Mouse (Mus musculus) forebrain, postnatal 0 days (tissue): Measurements from ENCODE around the gene Rufy2. TPM values are rescaled to one million over a fixed set of nuclear protein-coding genes. Genes with fewer than 3 reads are reported as not detected.
A peak's percentile ranks its signal among the peaks of the same experiment; 100 is the strongest.

Experiments used
- ATAC-seq: fragments of 200-750 bp; cut with Nextera tagmentation; 2 replicates; pipeline ENCODE4 v1.8.0; 2017; ENCODE audit warnings: mild to moderate bottlenecking, moderate library complexity
- DNase-seq: peaks from one replicate; pipeline ENCODE4 v3.0.0-alpha.2; 2015
- H3K27ac ChIP-seq: fragments of 300-500 bp; sonication (generic); 2 replicates; pipeline ENCODE4 v1.5.1; 2014; ENCODE audit warnings: low read depth, mild to moderate bottlenecking, antibody characterized with exemption, low read length, moderate library complexity, mixed read lengths
- H3K27me3 ChIP-seq: fragments of 300-500 bp; sonication (generic); 2 replicates; pipeline ENCODE4 v1.6.1; 2014; ENCODE audit warnings: mild to moderate bottlenecking, low read length, mixed read lengths; ENCODE audit not compliant: insufficient read depth
- H3K36me3 ChIP-seq: fragments of 300-500 bp; sonication (generic); 2 replicates; pipeline ENCODE4 v1.6.1; 2014; ENCODE audit warnings: mild to moderate bottlenecking, moderate library complexity; ENCODE audit not compliant: insufficient read depth
- H3K4me1 ChIP-seq: fragments of 300-500 bp; sonication (generic); 2 replicates; pipeline ENCODE4 v1.6.1; 2014; ENCODE audit warnings: antibody characterized with exemption; ENCODE audit not compliant: insufficient read depth
- H3K4me2 ChIP-seq: fragments of 300-500 bp; sonication (generic); 2 replicates; pipeline ENCODE4 v1.6.1; 2014; ENCODE audit warnings: low read depth, mild to moderate bottlenecking, moderate library complexity
- H3K4me3 ChIP-seq: fragments of 300-500 bp; sonication (generic); 2 replicates; pipeline ENCODE4 v1.5.1; 2014; ENCODE audit warnings: low read depth, low read length, mixed read lengths
- H3K9ac ChIP-seq: fragments of 300-500 bp; sonication (generic); 2 replicates; pipeline ENCODE4 v1.6.1; 2014; ENCODE audit warnings: mild to moderate bottlenecking
- H3K9me3 ChIP-seq: fragments of 300-500 bp; sonication (generic); 2 replicates; pipeline ENCODE4 v1.6.1; 2016; ENCODE audit warnings: low read length
- CTCF ChIP-seq: sonication (generic); IDR thresholded peaks from 2 replicates; pipeline ENCODE4 v1.5.1; 2016; ENCODE audit warnings: antibody characterized with exemption, control low read depth, low read depth
- WGBS: fragments of 180-500 bp; shearing (Covaris S2); extraction: QIAGEN DNeasy Blood & Tissue Kit; methylation state at CpG from one replicate; pipeline ENCODE4 v1.1.7; 2014; 5-methylcytosine and 5-hydroxymethylcytosine counted together
- polyA plus RNA-seq: library from polyadenylated mRNA; unstranded; fragments of >200 nt; fragmentation: Nextera tagmentation; extraction: Ambion mirVana; gene quantifications from 2 replicates; pipeline ENCODE4 v1.2.1, GENCODE M21; 2015
- total RNA-seq: library from RNA; depleted of rRNA; stranded (reverse); fragments of >200 nt; gene quantifications from 2 replicates; pipeline ENCODE4 v1.2.3, GENCODE M21; 2014

Gene Rufy2
- total and polyA plus RNA-seq, 2 experiments from 2014 or later, result 55.6 to 58.6 TPM

DNA sequence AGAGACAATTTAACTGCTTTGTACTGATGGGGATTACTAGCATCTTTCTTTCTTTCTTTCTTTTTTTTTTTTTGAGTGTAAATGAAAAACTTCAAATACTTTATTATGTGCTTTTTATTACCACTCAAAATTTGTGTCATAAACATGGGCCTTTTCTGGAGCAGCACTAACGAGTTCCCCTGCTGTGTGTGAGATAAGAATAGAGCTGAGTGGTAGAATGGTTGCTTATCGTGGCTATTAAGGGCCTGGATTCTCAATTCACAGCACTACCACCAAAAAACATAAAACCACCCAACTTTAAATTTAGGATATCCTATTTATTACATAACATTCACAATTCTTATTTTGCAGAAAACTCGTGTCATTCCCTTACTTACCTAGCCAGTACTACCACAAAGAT lies 33.5 kb downstream of the Rufy2 start:
- Histone ChIP-seq H3K4me1 (no peaks in the 10 kb centered on the region), H3K9ac (no peak overlapping the region), H3K36me3 (peaks cover 69% of the 10 kb centered on the region), H3K9me3 (no peaks in the 10 kb centered on the region), H3K27ac (no peak overlapping the region), H3K4me2 (no peak overlapping the region), H3K4me3 (no peak overlapping the region), H3K27me3 (no peaks in the 10 kb centered on the region)
- WGBS, result 50% methylated on average over 3 of the region's 3 CpGs
- ATAC-seq (no peak), DNase-seq (no peak)
- no peak for TF ChIP-seq CTCF

DNA sequence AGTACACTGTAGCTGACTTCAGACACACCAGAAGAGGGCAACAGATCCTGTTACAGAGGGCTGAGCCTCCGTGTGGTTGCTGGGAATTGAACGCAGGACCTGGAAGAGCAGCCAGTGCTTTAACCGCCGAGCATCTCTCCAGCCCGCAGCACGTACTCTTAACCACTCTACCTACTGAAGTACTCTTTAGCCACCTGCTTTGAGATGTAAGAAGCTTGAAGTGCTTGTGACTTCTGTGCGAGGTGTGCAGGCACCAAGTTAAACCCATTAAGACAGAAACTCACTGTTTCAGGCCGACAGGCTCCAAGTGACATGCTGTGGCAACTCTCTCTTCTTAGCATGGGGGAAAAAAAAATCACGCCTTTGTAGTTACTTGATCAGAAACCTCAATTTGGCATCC lies 34.1 kb downstream of the Rufy2 start:
- H3K36me3 ChIP-seq, result peaks cover 69% of the 10 kb centered on the region
- 81% methylated on average over 9 of the region's 9 CpGs for WGBS
- ATAC-seq (no peak), DNase-seq (no peak)
- H3K27me3 ChIP-seq, result no peaks in the 10 kb centered on the region
- H3K4me2 ChIP-seq, result no peak overlapping the region
- no peak overlapping the region for H3K4me3 ChIP-seq
- H3K9ac ChIP-seq, result no peak overlapping the region
- H3K27ac ChIP-seq, result no peak overlapping the region
- H3K4me1 ChIP-seq, result no peaks in the 10 kb centered on the region
- H3K9me3 ChIP-seq, result no peaks in the 10 kb centered on the region
- no peak for TF ChIP-seq CTCF

DNA sequence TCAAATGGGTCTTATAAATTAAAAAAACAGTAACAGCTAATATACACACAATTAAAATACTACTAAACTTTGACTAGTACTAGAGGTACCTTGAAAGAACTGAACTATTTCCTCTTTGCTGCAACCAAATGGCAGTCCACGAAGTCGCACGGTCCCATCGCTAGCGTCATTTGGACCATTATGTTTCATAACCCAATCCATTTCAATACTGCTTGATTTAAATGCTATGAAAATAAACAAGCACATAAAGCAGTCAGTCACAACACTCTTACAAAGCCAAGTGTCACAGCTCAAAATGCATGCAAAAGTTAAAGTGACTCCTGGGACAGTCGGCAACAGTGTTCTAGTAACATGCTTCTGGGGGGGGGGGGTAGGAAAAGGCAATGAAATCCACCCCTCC lies 39.3 kb downstream of the Rufy2 start:
- H3K9me3 ChIP-seq, result no peaks in the 10 kb centered on the region
- H3K27me3 ChIP-seq, result no peaks in the 10 kb centered on the region
- 63% methylated on average over 6 of the region's 6 CpGs for WGBS
- peaks cover 27% of the 10 kb centered on the region for H3K36me3 ChIP-seq
- H3K9ac ChIP-seq, result no peak overlapping the region
- no peak overlapping the region for H3K27ac ChIP-seq
- no peak for DNase-seq
- ATAC-seq, result no peak
- no peak overlapping the region for H3K4me3 ChIP-seq
- no peak for TF ChIP-seq CTCF
- H3K4me1 ChIP-seq, result peaks cover 11% of the 10 kb centered on the region
- no peak overlapping the region for H3K4me2 ChIP-seq

DNA sequence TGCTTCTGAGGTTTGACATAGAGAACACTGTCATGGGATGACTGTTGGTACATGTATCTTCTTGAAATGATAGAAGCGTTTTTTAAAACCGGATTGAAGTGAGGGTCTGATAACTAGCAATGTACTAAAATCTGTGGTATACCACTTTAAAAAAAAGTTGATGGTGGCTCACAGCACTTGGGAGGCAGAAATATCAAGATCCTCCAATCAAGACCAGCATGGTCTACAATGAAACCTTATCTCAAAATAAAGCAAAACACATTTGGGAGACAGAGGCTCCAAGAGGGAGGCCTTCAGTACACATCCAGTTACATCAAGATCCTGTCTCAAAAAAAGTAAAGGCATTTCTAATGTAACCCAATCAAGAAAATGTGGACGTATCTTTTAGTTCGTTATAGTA lies 41.7 kb downstream of the Rufy2 start:
- no peaks in the 10 kb centered on the region for H3K27me3 ChIP-seq
- H3K4me2 ChIP-seq, result peak overlapping the region; percentile 63
- no peak for ATAC-seq
- H3K4me3 ChIP-seq, result peak overlapping the region; percentile 82
- WGBS, result 23% methylated on average over 4 of the region's 4 CpGs
- peaks cover 32% of the 10 kb centered on the region for H3K4me1 ChIP-seq
- H3K36me3 ChIP-seq, result peaks cover 6% of the 10 kb centered on the region
- peak overlapping the region; percentile 100; the same call in 1 of the 2 replicates for H3K9ac ChIP-seq
- DNase-seq, result no peak
- no peaks in the 10 kb centered on the region for H3K9me3 ChIP-seq
- no peak for TF ChIP-seq CTCF
- H3K27ac ChIP-seq, result no peak overlapping the region

DNA sequence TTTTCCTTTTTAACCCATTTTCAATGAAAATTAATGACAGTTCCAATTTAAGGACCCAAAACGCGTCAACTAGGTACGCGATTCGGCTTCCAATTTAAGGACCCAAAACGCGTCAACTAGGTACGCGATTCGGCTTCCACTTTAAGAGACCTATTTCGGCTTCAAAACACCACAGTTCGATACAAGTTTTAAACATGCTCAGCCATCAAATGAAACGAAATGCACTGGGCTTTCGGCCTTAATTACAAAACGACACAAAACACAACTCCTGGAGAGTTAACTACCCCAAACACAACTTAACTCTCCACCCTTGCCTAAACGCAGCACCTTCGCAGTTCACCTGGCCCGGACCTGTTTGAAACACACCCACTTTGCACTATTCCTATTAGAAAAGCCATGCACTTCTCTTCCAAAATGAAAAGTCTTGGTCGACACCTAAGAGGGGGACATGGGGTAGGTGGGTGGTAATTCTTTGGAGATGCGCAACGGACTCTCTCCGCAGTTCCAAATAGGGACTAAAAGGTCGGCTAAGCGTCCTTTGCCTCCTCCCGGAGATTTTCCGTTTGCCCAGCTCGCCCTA lies 42.6 kb downstream of the Rufy2 start:
- H3K36me3 ChIP-seq, result no peaks in the 10 kb centered on the region; the same call in 1 of the 2 replicates
- TF ChIP-seq CTCF, result no peak
- under 1% methylated on average over 27 of the region's 27 CpGs for WGBS
- H3K4me3 ChIP-seq, result peak overlapping the region; percentile 82
- H3K9me3 ChIP-seq, result no peaks in the 10 kb centered on the region
- H3K4me1 ChIP-seq, result peaks cover 39% of the 10 kb centered on the region
- H3K4me2 ChIP-seq, result peak overlapping the region; percentile 63
- ATAC-seq (no peak), DNase-seq (peak; percentile 50)
- H3K9ac ChIP-seq, result peak overlapping the region; percentile 100
- H3K27ac ChIP-seq, result peak overlapping the region; percentile 100
- H3K27me3 ChIP-seq, result no peaks in the 10 kb centered on the region

DNA sequence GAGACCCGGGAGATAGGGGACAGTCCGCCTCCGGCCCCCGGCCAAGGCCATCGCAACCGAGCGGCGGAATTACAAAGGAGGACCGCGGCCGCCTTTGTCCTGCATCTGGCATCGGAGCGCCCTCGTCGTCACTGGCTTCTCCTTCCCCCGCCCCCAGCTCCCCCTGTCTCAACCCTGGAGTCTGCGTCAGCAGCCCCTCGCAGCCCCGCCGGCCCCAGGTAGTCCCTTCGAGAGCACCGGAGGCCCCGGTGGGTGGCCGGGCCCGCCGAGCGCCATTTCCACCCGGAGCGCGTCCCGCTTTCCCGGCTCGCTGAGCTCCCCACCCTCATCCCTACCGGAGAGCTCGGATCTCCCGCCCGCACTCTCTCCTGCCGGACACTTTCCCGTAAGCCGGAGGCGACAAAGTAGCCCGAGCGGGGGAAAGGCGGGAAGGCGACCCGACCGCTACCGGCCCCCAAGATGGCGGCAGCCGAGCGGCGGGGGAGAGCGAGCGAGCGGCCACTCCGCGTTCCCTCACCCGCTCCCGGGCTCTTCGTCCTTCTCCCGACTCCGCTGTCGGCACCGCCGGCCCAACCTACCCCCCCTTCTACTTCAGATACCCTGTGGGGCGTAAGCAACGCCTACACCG lies 43.2 kb downstream of the Rufy2 start:
- WGBS, result under 1% methylated on average over 64 of the region's 68 CpGs
- Histone ChIP-seq H3K9ac (peak overlapping the region; percentile 100), H3K4me3 (peak overlapping the region; percentile 82), H3K36me3 (no peaks in the 10 kb centered on the region), H3K4me2 (peak overlapping the region; percentile 63), H3K27ac (peak overlapping the region; percentile 100), H3K4me1 (peaks cover 39% of the 10 kb centered on the region), H3K27me3 (no peaks in the 10 kb centered on the region), H3K9me3 (no peaks in the 10 kb centered on the region)
- DNase-seq (peak; percentile 76), ATAC-seq (peak; percentile 16)
- no peak for TF ChIP-seq CTCF

DNA sequence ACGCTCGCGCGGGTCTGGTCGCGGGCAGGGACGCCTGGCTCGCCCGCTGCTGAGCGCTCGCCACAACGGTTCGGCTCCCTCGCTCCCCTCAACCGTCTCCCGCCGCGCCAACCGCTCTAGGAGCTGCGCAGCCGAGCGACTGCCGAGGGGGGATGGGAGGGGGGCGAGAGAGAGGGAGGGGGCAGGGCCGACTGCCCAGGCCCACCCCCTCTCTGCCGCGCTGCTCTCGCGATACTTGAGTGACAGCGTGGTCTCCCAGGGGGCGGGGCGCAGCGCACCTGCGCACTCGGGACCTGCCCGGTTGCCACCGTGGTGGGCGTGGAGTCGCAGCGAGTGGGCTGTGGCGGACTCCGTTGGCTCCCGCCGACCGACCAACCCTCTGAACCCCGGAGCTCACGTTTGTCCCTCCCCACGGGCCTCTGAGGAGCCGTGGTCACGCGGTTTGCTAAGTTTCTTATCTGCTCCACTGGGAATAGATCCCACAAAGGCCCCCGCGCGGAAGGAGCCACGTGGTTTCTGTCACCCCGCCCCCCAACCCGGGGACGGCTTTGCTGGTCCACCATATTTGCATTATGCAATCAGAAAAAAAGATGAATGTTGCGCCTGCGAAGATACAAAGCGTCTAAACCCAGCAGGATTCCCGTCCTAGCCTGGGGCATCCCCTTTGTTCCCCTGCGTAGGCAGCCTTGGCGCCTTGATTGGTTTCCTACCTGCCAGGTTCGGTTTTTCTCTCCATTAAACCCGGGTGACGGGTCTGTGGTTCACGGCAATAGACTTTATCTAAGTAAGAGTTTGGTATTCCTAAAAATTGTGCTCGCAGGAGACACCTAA lies 43.9 kb downstream of the Rufy2 start, which contains the start of the genes Hnrnph3 and Pbld2:
Hnrnph3 (minus strand) TSS at position 469 of the 831 bp plus-strand sequence.
Pbld2 (plus strand) TSS at position 567 of the 831 bp plus-strand sequence.
- Histone ChIP-seq H3K9ac (peak within 1 kb of the TSS; percentile 100), H3K27me3 (no peaks in the 10 kb centered on the region), H3K4me3 (peak within 1 kb of the TSS; percentile 82), H3K4me2 (peak within 1 kb of the TSS; percentile 63), H3K4me1 (peaks cover 39% of the 10 kb centered on the region), H3K9me3 (no peaks in the 10 kb centered on the region), H3K36me3 (no peaks in the 10 kb centered on the region), H3K27ac (peak within 1 kb of the TSS; percentile 100)
- ATAC-seq (peak; percentile 93), DNase-seq (peak; percentile 100)
- WGBS, result 5% methylated on average over 55 of the region's 69 CpGs
- no peak for TF ChIP-seq CTCF
